Mouse (Mus musculus) central nervous system, embryonic 18 days (tissue): ENCODE measurements around the gene Fv1. TPM values are rescaled to one million over a fixed set of nuclear protein-coding genes. Genes with fewer than 3 reads are reported as not detected.

Experiments
- polyA plus RNA-seq: library from polyadenylated mRNA; depleted of rRNA; stranded (reverse); fragments of >200 nt; gene quantifications from 2 replicates; pipeline ENCODE4 v1.2.3, GENCODE M21; 2012; rRNA removed

Gene Fv1
- polyA plus RNA-seq: 7.8 and 8.5 TPM in 2 replicates

DNA sequence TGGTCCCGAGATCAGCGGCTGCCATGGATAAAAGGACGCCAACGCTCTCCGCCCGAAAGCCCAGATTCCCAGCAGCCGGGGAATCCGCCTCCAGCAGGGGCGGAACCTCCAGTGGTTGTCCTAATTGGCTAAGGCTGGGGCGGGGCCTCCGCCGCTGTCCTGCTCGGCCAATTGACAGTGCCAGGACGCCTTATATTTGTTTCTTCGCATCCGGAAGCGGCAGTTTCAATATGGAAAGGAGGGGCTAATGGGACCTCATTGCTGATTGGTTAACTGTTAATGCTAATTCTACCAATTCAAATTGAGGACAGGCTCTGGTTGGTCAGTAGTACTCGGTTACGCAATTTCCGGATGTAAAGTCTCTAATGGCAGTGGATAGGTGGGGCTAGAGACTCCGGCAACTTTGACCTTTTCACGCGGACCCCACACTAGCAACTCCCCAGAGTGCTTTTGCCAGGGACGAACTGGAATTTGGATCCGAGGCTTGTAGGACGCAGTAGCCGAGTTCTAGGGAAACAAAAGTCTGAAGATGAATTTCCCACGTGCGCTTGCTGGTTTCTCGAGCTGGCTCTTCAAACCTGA, at the start of gene Fv1, which contains the start of gene Miip:
Gene Fv1, plus strand, starts transcription at position 530 of the 582 bp plus-strand sequence.
Gene Miip, minus strand, starts transcription at position 367 of the 582 bp plus-strand sequence.

GRCm38 (mm10) chr4:147847614-147848583, 20.9 kb upstream of the Fv1 start, which contains the start of gene Zfp933:
TSS of gene Zfp933 (minus strand) at chr4:147848366.

GRCm38 (mm10) chr4:147904313-147905089, 35.7 kb downstream of the Fv1 start, which contains the start of gene Mfn2:
TSS of gene Mfn2 (minus strand) at chr4:147904704.

Other genes with a start within 250 kb of the Fv1 start
- 1.1 and 1.3 TPM in 2 replicates for gene Zfp979, start 226.5 kb upstream of the Fv1 start, polyA plus RNA-seq
- not detected in 2 replicates for gene Zfp534, start 166.4 kb upstream of the Fv1 start, polyA plus RNA-seq
- 4.3 and 4.5 TPM in 2 replicates for gene Zfp984, start 59.2 kb upstream of the Fv1 start, polyA plus RNA-seq
- gene Zfp933, start 20.6 kb upstream of the Fv1 start, polyA plus RNA-seq: 8.0 and 8.9 TPM in 2 replicates
- gene Miip, start 163 bp upstream of the Fv1 start, polyA plus RNA-seq: 79.9 and 80.4 TPM in 2 replicates
- gene Mfn2, start 35.7 kb downstream of the Fv1 start, polyA plus RNA-seq: 73.6 and 75.9 TPM in 2 replicates
- gene Plod1, start 67.8 kb downstream of the Fv1 start, polyA plus RNA-seq: 13.5 and 15.5 TPM in 2 replicates
- 42.5 and 42.9 TPM in 2 replicates for gene 2510039O18Rik, start 71.9 kb downstream of the Fv1 start, polyA plus RNA-seq
- 0.12 and 0.25 TPM in 2 replicates for gene Nppb, start 116.8 kb downstream of the Fv1 start, polyA plus RNA-seq
- 0.82 and 1.1 TPM in 2 replicates for gene Nppa, start 131.7 kb downstream of the Fv1 start, polyA plus RNA-seq
- 51.4 and 54.8 TPM in 2 replicates for gene Clcn6, start 169.8 kb downstream of the Fv1 start, polyA plus RNA-seq
- 26.1 and 28.2 TPM in 2 replicates for gene Mthfr, start 170.1 kb downstream of the Fv1 start, polyA plus RNA-seq
- 4.0 and 4.1 TPM in 2 replicates for gene Agtrap, start 219.1 kb downstream of the Fv1 start, polyA plus RNA-seq